Mouse (Mus musculus) G1E (cell line): ENCODE data around the gene Eva1a.

ENCODE experiments used
- CTCF ChIP-seq: IDR thresholded peaks from 2 replicates; pipeline ENCODE4 v1.5.1; 2012; ENCODE audit warnings: low read depth, low read length, inconsistent platforms, mixed read lengths
- GATA1 ChIP-seq: IDR thresholded peaks from 2 replicates; pipeline ENCODE4 v1.6.1; 2012; ENCODE audit warnings: borderline replicate concordance, low read length, inconsistent platforms, mixed read lengths
- TAL1 ChIP-seq: conservative IDR thresholded peaks from 2 replicates; pipeline ENCODE4 v1.6.1; 2012; ENCODE audit warnings: low read depth, low read length, inconsistent platforms, mixed read lengths

DNA sequence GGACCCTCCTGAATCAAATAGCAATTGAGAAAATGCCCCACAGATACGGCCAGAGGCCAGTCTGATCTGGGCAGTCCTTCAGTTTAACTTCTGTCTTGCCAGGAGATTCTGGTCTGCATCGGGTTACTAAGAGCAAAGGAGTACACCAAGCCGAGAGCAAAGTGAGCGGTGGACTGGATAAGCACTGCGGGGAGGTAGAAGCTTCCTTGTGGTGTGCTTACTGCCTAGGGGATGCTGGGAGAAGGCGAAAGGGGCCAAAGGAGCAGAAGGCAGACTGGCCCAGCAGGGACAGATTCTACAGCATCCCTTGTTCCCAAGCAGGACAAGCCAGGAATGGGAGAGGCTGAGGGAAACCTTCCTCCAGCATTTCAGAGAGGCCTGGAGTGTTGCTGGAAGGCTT lies 42.8 kb downstream of the Eva1a start:
- TF ChIP-seq TAL1 = no peak
- no peak for TF ChIP-seq GATA1
- TF ChIP-seq CTCF = no peak
